Mouse (Mus musculus) olfactory bulb, adult 2 months (tissue): Measurements from ENCODE around the gene Fndc10. TPM values are rescaled to one million over a fixed set of nuclear protein-coding genes. Genes with fewer than 3 reads are reported as not detected.
"Not testable (repeated sequence)": the region's sequence is repeated elsewhere in the genome, so short reads cannot be mapped to it uniquely, and the experiment has no call there.

Experiments used
- H3K27ac ChIP-seq: fragments of 200-500 bp; 2 replicates; pipeline ENCODE4 v1.5.1; 2012; ENCODE audit warnings: low read depth, low read length; ENCODE audit not compliant: insufficient read depth
- H3K4me1 ChIP-seq: fragments of 200-500 bp; 2 replicates; pipeline ENCODE4 v1.6.1; 2012; ENCODE audit warnings: low read length; ENCODE audit not compliant: control insufficient read depth, insufficient read depth
- H3K4me3 ChIP-seq: fragments of 200-500 bp; 2 replicates; pipeline ENCODE4 v1.5.1; 2012; ENCODE audit warnings: mild to moderate bottlenecking, low read depth, low read length, moderate library complexity; ENCODE audit not compliant: insufficient read depth
- CTCF ChIP-seq: fragments of 200-500 bp; IDR thresholded peaks from 2 replicates; pipeline ENCODE4 v1.5.1; 2012; ENCODE audit warnings: low read depth, mild to moderate bottlenecking, low read length, moderate library complexity; ENCODE audit not compliant: insufficient read depth
- POLR2A ChIP-seq: fragments of 200-500 bp; IDR thresholded peaks from 2 replicates; pipeline ENCODE4 v1.6.1; 2012; ENCODE audit warnings: mild to moderate bottlenecking, low read depth, low read length, moderate library complexity; ENCODE audit not compliant: insufficient read depth
- whole genome bisulfite sequencing: fragments of 180-500 bp; shearing (Covaris S2); methylation state at CpG from one replicate; pipeline ENCODE4 v1.1.7; 2018; 5-methylcytosine and 5-hydroxymethylcytosine counted together
- polyA plus RNA-seq: library from polyadenylated mRNA; stranded (reverse); fragments of >200 nt; gene quantifications from 2 replicates; pipeline ENCODE4 v1.2.4, GENCODE M21; 2012; ENCODE audit warnings: low replicate concordance; ENCODE audit not compliant: missing spikeins, insufficient read depth, insufficient read length

Gene Fndc10
- polyA plus RNA-seq, 1 experiment, result not detected

- no peak for TF ChIP-seq POLR2A
- no peak for TF ChIP-seq CTCF
- Histone ChIP-seq H3K4me3 (no peak overlapping the region), H3K27ac (no peak overlapping the region), H3K4me1 (peaks cover 18% of the 10 kb centered on the region)
- WGBS, result 87% methylated on average over 10 of the region's 10 CpGs
Observed at GRCm38 (mm10) chr4:155733267-155733666, 39.1 kb downstream of the Fndc10 start.

GRCm38 (mm10) chr4:155734350-155734941 is 40.3 kb downstream of the Fndc10 start, which contains the start of gene Tmem240:
Gene Tmem240, plus strand, starts transcription at chr4:155734800.
- TF ChIP-seq CTCF, result no peak
- TF ChIP-seq POLR2A, result peak; percentile 74
- under 1% methylated on average over 34 of the region's 35 CpGs for WGBS
- peaks cover 22% of the 10 kb centered on the region for H3K4me1 ChIP-seq
- peak within 1 kb of the TSS; percentile 80 for H3K4me3 ChIP-seq
- peak within 1 kb of the TSS; percentile 69; the same call in 1 of the 2 replicates for H3K27ac ChIP-seq

GRCm38 (mm10) chr4:155734951-155735702 is 41.0 kb downstream of the Fndc10 start:
- Histone ChIP-seq H3K27ac (peak overlapping the region; percentile 34; the same call in 1 of the 2 replicates), H3K4me1 (peaks cover 22% of the 10 kb centered on the region), H3K4me3 (peak overlapping the region; percentile 80)
- no peak for TF ChIP-seq CTCF
- no peak for TF ChIP-seq POLR2A
- under 1% methylated on average over 79 of the region's 79 CpGs for WGBS

- H3K4me3 ChIP-seq, result peak overlapping the region; percentile 80
- TF ChIP-seq POLR2A (no peak), CTCF (no peak)
- H3K27ac ChIP-seq, result no peak overlapping the region
- 53% methylated on average over 5 of the region's 5 CpGs for WGBS
- peaks cover 22% of the 10 kb centered on the region for H3K4me1 ChIP-seq
Observed at GRCm38 (mm10) chr4:155735788-155736187, 41.6 kb downstream of the Fndc10 start.

GRCm38 (mm10) chr4:155736421-155736820 is 42.3 kb downstream of the Fndc10 start:
- Histone ChIP-seq H3K4me1 (peaks cover 22% of the 10 kb centered on the region), H3K4me3 (no peak overlapping the region), H3K27ac (no peak overlapping the region)
- TF ChIP-seq POLR2A, result no peak
- TF ChIP-seq CTCF, result no peak
- WGBS, result 86% methylated on average over 5 of the region's 5 CpGs

- Histone ChIP-seq H3K4me1 (peaks cover 22% of the 10 kb centered on the region), H3K4me3 (no peak overlapping the region), H3K27ac (no peak overlapping the region)
- WGBS, result 44% methylated on average over 8 of the region's 8 CpGs
- TF ChIP-seq CTCF (no peak), POLR2A (no peak)
Observed at GRCm38 (mm10) chr4:155738262-155738661, 44.1 kb downstream of the Fndc10 start.

GRCm38 (mm10) chr4:155739152-155739551 is 45.0 kb downstream of the Fndc10 start:
- no peak overlapping the region for H3K27ac ChIP-seq
- TF ChIP-seq POLR2A, result no peak
- no peak for TF ChIP-seq CTCF
- no peak overlapping the region for H3K4me3 ChIP-seq
- peaks cover 18% of the 10 kb centered on the region for H3K4me1 ChIP-seq
- 85% methylated on average over 6 of the region's 6 CpGs for WGBS

- Histone ChIP-seq H3K4me1 (peaks cover 17% of the 10 kb centered on the region), H3K4me3 (no peak overlapping the region), H3K27ac (no peak overlapping the region)
- TF ChIP-seq CTCF, result no peak
- no peak for TF ChIP-seq POLR2A
- WGBS, result 66% methylated on average over 37 of the region's 37 CpGs
Observed at GRCm38 (mm10) chr4:155739741-155740636, 45.8 kb downstream of the Fndc10 start.

GRCm38 (mm10) chr4:155740681-155741080 is 46.5 kb downstream of the Fndc10 start:
- WGBS, result 80% methylated on average over 10 of the region's 10 CpGs
- H3K4me1 ChIP-seq, result peaks cover 15% of the 10 kb centered on the region
- H3K27ac ChIP-seq, H3K4me3 ChIP-seq: not testable (repeated sequence)
